ENCODE assay signal across 16 mouse cellular contexts in the genomic region with DNA sequence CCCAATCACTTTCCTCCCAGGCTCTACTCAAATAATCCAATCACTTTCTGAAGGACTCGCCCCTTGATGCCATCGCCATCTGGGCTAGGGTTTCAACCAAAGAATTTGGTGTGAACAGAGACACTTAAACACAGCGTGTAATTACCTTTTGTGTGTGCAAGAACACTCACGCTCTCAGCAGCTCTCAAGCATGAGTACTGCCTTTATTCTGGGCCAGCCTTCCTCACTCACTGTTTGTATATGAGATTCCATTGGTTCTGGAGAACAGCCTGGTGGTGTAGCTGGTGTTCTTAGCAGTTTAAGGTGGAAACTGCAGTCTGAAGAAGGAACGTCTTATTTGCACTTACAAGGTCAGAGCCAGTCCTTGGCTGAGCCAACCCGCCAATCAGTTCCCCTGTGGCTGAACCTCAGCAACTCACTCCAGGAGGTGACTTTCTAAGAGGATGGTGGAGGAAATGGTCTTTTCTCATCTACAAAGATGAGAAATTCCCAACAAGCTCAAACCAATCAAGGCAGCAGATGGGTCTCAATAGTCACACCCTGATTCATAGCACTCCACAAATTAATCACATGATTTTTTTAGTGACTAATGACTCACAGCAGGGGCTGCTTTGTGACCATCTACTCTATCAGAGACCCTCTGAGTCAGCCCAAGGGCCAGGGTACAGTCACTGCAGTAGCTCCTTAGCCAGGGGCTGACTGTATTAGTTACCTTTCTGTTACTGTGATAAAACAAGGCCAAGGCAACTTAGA. TPM values are rescaled to one million over a fixed set of nuclear protein-coding genes. Genes with fewer than 3 reads are reported as not detected.
A peak's percentile ranks its signal among the peaks of the same experiment; 100 is the strongest.
DNase-seq lines count a peak whose midpoint lies in the region; ATAC-seq and TF ChIP-seq lines count a peak whose summit lies in the region.
"Had no signal": no experiment of that assay in that cellular context is flagged by ENCODE, and none has a peak within 500 bp of the region (broad histone marks: within the 10 kb centered on the region; RNA-seq: fewer than 3 reads in every experiment).

No protein-coding gene starts in this region.

- no peak for ATAC-seq in limb, embryonic 12.5 days (ENCODE audit: insufficient number of reproducible peaks, insufficient read depth, low FRiP score, low TSS enrichment, low read depth)
- peak; percentile 89 for ATAC-seq in lung, postnatal 0 days
- no peak for ATAC-seq in heart, embryonic 11.5 days (replicated peaks; ENCODE audit: insufficient number of reproducible peaks, low FRiP score, low TSS enrichment)
- ATAC-seq: CD4-positive, CD25-positive, alpha-beta regulatory T cell, adult 4 months; intestine, postnatal 0 days had no signal

- WGBS in limb, embryonic 12.5 days: 43% methylated on average over 6 of the region's 6 CpGs
- WGBS in limb, embryonic 10.5 days: 42% methylated on average over 6 of the region's 6 CpGs
- 46% methylated on average over 6 of the region's 6 CpGs for WGBS in lung, postnatal 0 days
- 49% methylated on average over 6 of the region's 6 CpGs for WGBS in heart, embryonic 11.5 days (ENCODE audit: insufficient replicate concordance)

- no peak for TF ChIP-seq EP300 in lung, postnatal 0 days (IDR thresholded peaks at IDR 0.05)

- no peak overlapping the region for H3K4me3 ChIP-seq in limb, embryonic 12.5 days (replicated peaks)
- H3K4me3 ChIP-seq in limb, embryonic 10.5 days: no peak overlapping the region
- H3K4me3 ChIP-seq in ES-E14 (ENCODE audit: insufficient read depth in 1 of 2, low read depth in 1 of 2, low read length in 2 of 2, poor library complexity in 1 of 2, severe bottlenecking in 1 of 2): no peak overlapping the region
- H3K4me3 ChIP-seq in lung, postnatal 0 days (ENCODE audit: low read depth, low read length): no peak overlapping the region
- no peak overlapping the region for H3K4me3 ChIP-seq in heart, embryonic 11.5 days (ENCODE audit: low read depth, low read length)
- H3K4me3 ChIP-seq: erythroblast, embryonic 14.5 days; liver, embryonic 15.5 days had no signal

- no peak for DNase-seq in limb, embryonic 10.5 days (ENCODE audit: low spot score)
- DNase-seq in ES-E14 (ENCODE audit: low read depth, low spot score) (peak; percentile 39), ZHBTc4 (ENCODE audit: low read depth, low spot score) (peak; percentile 83)
- peak; percentile 75 for DNase-seq in lung, postnatal 0 days (ENCODE audit: low spot score)
- no peak for DNase-seq in right cerebral cortex, postnatal 10 days (ENCODE audit: low spot score in 2 of 2)
- DNase-seq: adrenal gland, adult 8-10 months; cerebellum, postnatal 25 days; heart, postnatal 10 days; kidney, postnatal 14 days; left cerebral cortex, postnatal 4 days had no signal

- no peak; the same call in 1 of the 2 replicates for TF ChIP-seq CTCF in lung, postnatal 0 days (IDR thresholded peaks at IDR 0.05)

- H3K4me2 ChIP-seq in limb, embryonic 12.5 days: no peak overlapping the region
- no peak overlapping the region for H3K4me2 ChIP-seq in lung, postnatal 0 days (replicated peaks; ENCODE audit: low read depth, low read length)
- H3K4me2 ChIP-seq in heart, embryonic 11.5 days: no peak overlapping the region
- H3K4me2 ChIP-seq: liver, embryonic 15.5 days had no signal

- no peaks in the 10 kb centered on the region for H3K9me3 ChIP-seq in limb, embryonic 12.5 days
- no peaks in the 10 kb centered on the region for H3K9me3 ChIP-seq in limb, embryonic 10.5 days (replicated peaks)
- H3K9me3 ChIP-seq in ES-E14 (ENCODE audit: control insufficient read depth, insufficient read depth, low read depth, low read length): no peaks in the 10 kb centered on the region
- no peaks in the 10 kb centered on the region for H3K9me3 ChIP-seq in lung, postnatal 0 days (ENCODE audit: low read length)
- H3K9me3 ChIP-seq in heart, embryonic 11.5 days (replicated peaks; ENCODE audit: control insufficient read depth, low read length): no peaks in the 10 kb centered on the region
- H3K9me3 ChIP-seq: liver, embryonic 15.5 days had no signal

- peaks cover 10% of the 10 kb centered on the region; the same call in 1 of the 2 replicates for H3K4me1 ChIP-seq in limb, embryonic 12.5 days (replicated peaks)
- no peaks in the 10 kb centered on the region for H3K4me1 ChIP-seq in limb, embryonic 10.5 days
- peaks cover 2 to 6% of the 10 kb centered on the region in 2 experiments; a peak in 1 of 4 replicates for H3K4me1 ChIP-seq in ES-E14 (ENCODE audit: control insufficient read depth in 2 of 2, insufficient read depth in 2 of 2, low read length in 2 of 2, poor library complexity in 1 of 2)
- H3K4me1 ChIP-seq in lung, postnatal 0 days (ENCODE audit: insufficient read depth, low read depth, low read length): no peaks in the 10 kb centered on the region
- H3K4me1 ChIP-seq in heart, embryonic 11.5 days (ENCODE audit: control insufficient read depth, insufficient read depth, low read length): peaks cover 6% of the 10 kb centered on the region
- H3K4me1 ChIP-seq: liver, embryonic 15.5 days had no signal

- no peaks in the 10 kb centered on the region for H3K36me3 ChIP-seq in limb, embryonic 12.5 days
- no peaks in the 10 kb centered on the region for H3K36me3 ChIP-seq in limb, embryonic 10.5 days
- no peaks in the 10 kb centered on the region for H3K36me3 ChIP-seq in ES-E14 (ENCODE audit: control insufficient read depth, insufficient read depth, low read length, poor library complexity, severe bottlenecking)
- H3K36me3 ChIP-seq in lung, postnatal 0 days (ENCODE audit: insufficient read depth, low read length): no peaks in the 10 kb centered on the region
- H3K36me3 ChIP-seq in heart, embryonic 11.5 days (ENCODE audit: control insufficient read depth, insufficient read depth, low read length): no peaks in the 10 kb centered on the region
- H3K36me3 ChIP-seq: liver, embryonic 15.5 days had no signal

- 0 out of 2 replicates have a peak overlapping the region, but pooled peaks have one; percentile 1 for H3K27ac ChIP-seq in limb, embryonic 12.5 days
- no peak overlapping the region for H3K27ac ChIP-seq in limb, embryonic 10.5 days
- H3K27ac ChIP-seq in ES-E14 (ENCODE audit: insufficient read depth, low read depth, low read length, poor library complexity, severe bottlenecking): no peak overlapping the region; the same call in 1 of the 2 replicates
- H3K27ac ChIP-seq in lung, postnatal 0 days (ENCODE audit: low read length): no peak overlapping the region
- H3K27ac ChIP-seq in heart, embryonic 11.5 days (ENCODE audit: low read depth, low read length): no peak overlapping the region
- H3K27ac ChIP-seq: liver, embryonic 15.5 days had no signal

- in situ Hi-C loops in ES-E14 (cut with MboI; ENCODE audit: low sequenced_read_pairs in 2 of 2, unreplicated experiment in 2 of 2): no loop called here

- H3K9ac ChIP-seq in limb, embryonic 12.5 days (replicated peaks): no peak overlapping the region
- no peak overlapping the region for H3K9ac ChIP-seq in ES-E14 (ENCODE audit: insufficient read depth, low read depth, low read length, poor library complexity, severe bottlenecking)
- no peak overlapping the region for H3K9ac ChIP-seq in lung, postnatal 0 days (replicated peaks; ENCODE audit: low read depth)
- no peak overlapping the region for H3K9ac ChIP-seq in heart, embryonic 11.5 days (ENCODE audit: low read depth, low read length)
- H3K9ac ChIP-seq: liver, embryonic 15.5 days had no signal

- no peaks in the 10 kb centered on the region for H3K27me3 ChIP-seq in limb, embryonic 12.5 days
- H3K27me3 ChIP-seq in limb, embryonic 10.5 days (ENCODE audit: low read depth, poor library complexity, severe bottlenecking): no peaks in the 10 kb centered on the region
- no peaks in the 10 kb centered on the region for H3K27me3 ChIP-seq in lung, postnatal 0 days (replicated peaks; ENCODE audit: insufficient read depth, low read length)
- H3K27me3 ChIP-seq in heart, embryonic 11.5 days (ENCODE audit: control insufficient read depth, insufficient read depth, low read length): no peaks in the 10 kb centered on the region
- H3K27me3 ChIP-seq: liver, embryonic 15.5 days had no signal

TF ChIP-seq in ES-E14, 5 proteins besides CTCF, POLR2A, EP300 and RAD21:
- TF ChIP-seq ZNF384 (IDR thresholded peaks at IDR 0.05; ENCODE audit: low read depth, low read length) (no peak), CHD2 (IDR thresholded peaks at IDR 0.05; ENCODE audit: low read depth, low read length) (0 out of 2 replicates have a peak, but pooled peaks have one; percentile 55)

RNA-seq across cellular contexts. Expression of gene Knop1, which starts 31.4 kb away (rescaled TPM):
- polyA plus RNA-seq in limb, embryonic 12.5 days (2016; fragmentation: Nextera tagmentation; extraction: Ambion mirVana): 114 and 126 TPM in 2 replicates
- 124 and 141 TPM in 2 replicates for polyA plus RNA-seq in limb, embryonic 10.5 days (2016; fragmentation: Nextera tagmentation; extraction: Ambion mirVana)
- 52.7 and 56.8 TPM in 2 replicates for total RNA-seq in ES-E14 (2012; rRNA removed)
- polyA plus RNA-seq in lung, postnatal 0 days (2015; fragmentation: Nextera tagmentation; extraction: Ambion mirVana): 50.1 and 51.6 TPM in 2 replicates
- 65.1 and 78.1 TPM in 2 replicates for polyA plus RNA-seq in heart, embryonic 11.5 days (2014; fragmentation: Nextera tagmentation; extraction: Ambion mirVana)

RNA-seq across cellular contexts. Expression of gene Iqck, which starts 31.9 kb away (rescaled TPM):
- polyA plus RNA-seq in limb, embryonic 12.5 days (2016; fragmentation: Nextera tagmentation; extraction: Ambion mirVana): 2.3 and 2.8 TPM in 2 replicates
- 1.5 and 1.8 TPM in 2 replicates for polyA plus RNA-seq in limb, embryonic 10.5 days (2016; fragmentation: Nextera tagmentation; extraction: Ambion mirVana)
- total RNA-seq in ES-E14 (2012; rRNA removed): 1.8 and 2.8 TPM in 2 replicates
- 3.5 and 4.9 TPM in 2 replicates for polyA plus RNA-seq in lung, postnatal 0 days (2015; fragmentation: Nextera tagmentation; extraction: Ambion mirVana)
- 1.00 and 1.2 TPM in 2 replicates for polyA plus RNA-seq in heart, embryonic 11.5 days (2014; fragmentation: Nextera tagmentation; extraction: Ambion mirVana)

Comparison
In these comparisons a context has a peak if more than half of its experiments do, and no peak if none do; other contexts are left out.
1. DNase-seq: peak in ES-E14 (single experiment), ZHBTc4 (single experiment) and lung, postnatal 0 days (single experiment); none in limb, embryonic 10.5 days (single experiment) and right cerebral cortex, postnatal 10 days (0 of 2).